Mouse (Mus musculus): Measurements from ENCODE around the gene Pde2a.

GRCm38 (mm10) chr7:101423970-101424369, 2.5 kb downstream of the Pde2a start:
- TF ChIP-seq GATA1 (IDR thresholded peaks at IDR 0.05; ENCODE audit: low read length) (no peak), TAL1 (IDR thresholded peaks at IDR 0.05; ENCODE audit: low read length) (no peak)

Measured in erythroblast, embryonic 14.5 days (primary cell).